ENCODE assay signal across 19 mouse cellular contexts in genomic region chr5:96925943-96926342, GRCm38 (mm10).
"Had no signal": no experiment of that assay in that cellular context is flagged by ENCODE, and none has a peak within 500 bp of the region (broad histone marks: within the 10 kb centered on the region; RNA-seq: fewer than 3 reads in every experiment).

No protein-coding gene starts in this region.

- H3K9ac ChIP-seq: limb, embryonic 15.5 days had no signal

- H3K4me3 ChIP-seq: layer of hippocampus, adult 2 months; limb, embryonic 15.5 days had no signal

- H3K4me1 ChIP-seq: limb, embryonic 15.5 days had no signal

- H3K27me3 ChIP-seq: limb, embryonic 15.5 days had no signal

- H3K9me3 ChIP-seq: limb, embryonic 15.5 days had no signal

- H3K27ac ChIP-seq: kidney, postnatal 0 days; layer of hippocampus, adult 2 months; limb, embryonic 15.5 days; stomach, postnatal 0 days had no signal

- ATAC-seq: inflammation-experienced regulatory T-cells, adult 6 months; intestine, postnatal 0 days had no signal

- DNase-seq: kidney, adult 2 months; kidney, postnatal 25 days; layer of hippocampus, adult 9-11 months; lung, adult 2 months; lung, postnatal 14 days; lung, postnatal 4 days; midbrain, embryonic 14.5 days; right cerebral cortex, adult 18-20 months; right cerebral cortex, postnatal 14 days; right cerebral cortex, postnatal 4 days; thymus, adult 18-20 months; thymus, postnatal 36 days had no signal

- H3K36me3 ChIP-seq: limb, embryonic 15.5 days had no signal

- H3K4me2 ChIP-seq: limb, embryonic 15.5 days; midbrain, embryonic 11.5 days had no signal
